Mouse (Mus musculus) embryonic facial prominence, embryonic 11.5 days (tissue): ENCODE measurements around the gene Id1. TPM values are rescaled to one million over a fixed set of nuclear protein-coding genes. Genes with fewer than 3 reads are reported as not detected.

Source experiments
- ATAC-seq: fragments of 200-750 bp; cut with Nextera tagmentation; replicated peaks from 2 replicates; pipeline ENCODE4 v1.8.0; 2017; ENCODE audit warnings: low read depth; ENCODE audit not compliant: insufficient number of reproducible peaks, low FRiP score, low TSS enrichment
- DNase-seq: peaks from one replicate; pipeline ENCODE4 v3.0.0-alpha.2; 2015; ENCODE audit warnings: low spot score
- H3K27ac ChIP-seq: fragments of 300-500 bp; sonication (generic); replicated peaks from 2 replicates; pipeline ENCODE4 v1.5.1; 2014; ENCODE audit warnings: mild to moderate bottlenecking, low read depth, low read length, control low read depth
- H3K27me3 ChIP-seq: fragments of 300-500 bp; sonication (generic); 2 replicates; pipeline ENCODE4 v1.6.1; 2014; ENCODE audit warnings: mild to moderate bottlenecking, low read length, moderate library complexity, mixed read lengths; ENCODE audit not compliant: control insufficient read depth, insufficient read depth
- H3K36me3 ChIP-seq: fragments of 300-500 bp; sonication (generic); replicated peaks from 2 replicates; pipeline ENCODE4 v1.6.1; 2014; ENCODE audit warnings: low read depth, mild to moderate bottlenecking, low read length, moderate library complexity, mixed read lengths; ENCODE audit not compliant: control insufficient read depth, insufficient read depth
- H3K4me1 ChIP-seq: fragments of 300-500 bp; sonication (generic); 2 replicates; pipeline ENCODE4 v1.6.1; 2014; ENCODE audit warnings: low read length, mixed read lengths; ENCODE audit not compliant: control insufficient read depth, insufficient read depth
- H3K4me2 ChIP-seq: fragments of 300-500 bp; sonication (generic); 2 replicates; pipeline ENCODE4 v1.6.1; 2014; ENCODE audit warnings: low read depth, mild to moderate bottlenecking, control low read depth, low read length, moderate library complexity
- H3K4me3 ChIP-seq: fragments of 300-500 bp; sonication (generic); 2 replicates; pipeline ENCODE4 v1.5.1; 2014; ENCODE audit warnings: low read depth, low read length, control low read depth
- H3K9ac ChIP-seq: fragments of 300-500 bp; sonication (generic); replicated peaks from 2 replicates; pipeline ENCODE4 v1.6.1; 2014; ENCODE audit warnings: mild to moderate bottlenecking, control low read depth, low read length
- H3K9me3 ChIP-seq: fragments of 300-500 bp; sonication (generic); replicated peaks from 2 replicates; pipeline ENCODE4 v1.6.1; 2016; ENCODE audit warnings: mild to moderate bottlenecking, low read length, inconsistent platforms, mixed read lengths; ENCODE audit not compliant: control insufficient read depth
- WGBS: fragments of 180-500 bp; shearing (Covaris S2); extraction: QIAGEN DNeasy Blood & Tissue Kit; methylation state at CpG from one replicate; pipeline ENCODE4 v1.1.7; 2014; 5-methylcytosine and 5-hydroxymethylcytosine counted together
- polyA plus RNA-seq: library from polyadenylated mRNA; unstranded; fragments of >200 nt; fragmentation: Nextera tagmentation; extraction: Ambion mirVana; gene quantifications from 2 replicates; pipeline ENCODE4 v1.2.1, GENCODE M21; 2014

Gene Id1
- polyA plus RNA-seq, 1 experiment from 2014 or later: 179 TPM

- WGBS: 13% methylated on average over 10 of the region's 10 CpGs
- peak overlapping the region; percentile 28 for H3K9ac ChIP-seq
- DNase-seq (no peak), ATAC-seq (no peak)
- peak overlapping the region; percentile 86 for H3K27ac ChIP-seq
- H3K4me2 ChIP-seq: peak overlapping the region; percentile 95
- H3K4me3 ChIP-seq: peak overlapping the region; percentile 82
- H3K27me3 ChIP-seq: no peaks in the 10 kb centered on the region
- H3K9me3 ChIP-seq: no peaks in the 10 kb centered on the region
- peaks cover 10% of the 10 kb centered on the region for H3K4me1 ChIP-seq
- no peaks in the 10 kb centered on the region for H3K36me3 ChIP-seq
Observed at GRCm38 (mm10) chr2:152734501-152734900, 1.6 kb upstream of the Id1 start.

- H3K27me3 ChIP-seq: no peaks in the 10 kb centered on the region
- H3K27ac ChIP-seq: peak overlapping the region; percentile 86
- ATAC-seq (peak; percentile 80), DNase-seq (peak; percentile 99)
- peak overlapping the region; percentile 95 for H3K4me2 ChIP-seq
- H3K4me3 ChIP-seq: peak overlapping the region; percentile 82
- H3K36me3 ChIP-seq: no peaks in the 10 kb centered on the region
- no peaks in the 10 kb centered on the region for H3K9me3 ChIP-seq
- peak overlapping the region; percentile 28; the same call in 1 of the 2 replicates for H3K9ac ChIP-seq
- WGBS: under 1% methylated on average over 28 of the region's 28 CpGs
- peaks cover 8% of the 10 kb centered on the region for H3K4me1 ChIP-seq
Observed at GRCm38 (mm10) chr2:152734984-152735383, 1.1 kb upstream of the Id1 start.

- Histone ChIP-seq H3K9ac (peak overlapping the region; percentile 92), H3K4me2 (peak overlapping the region; percentile 95), H3K9me3 (no peaks in the 10 kb centered on the region), H3K4me1 (peaks cover 10% of the 10 kb centered on the region), H3K4me3 (peak overlapping the region; percentile 82), H3K27me3 (no peaks in the 10 kb centered on the region), H3K27ac (peak overlapping the region; percentile 86), H3K36me3 (no peaks in the 10 kb centered on the region)
- peak; percentile 55 for DNase-seq
- whole genome bisulfite sequencing: under 1% methylated on average over 22 of the region's 22 CpGs
- no peak for ATAC-seq
Observed at GRCm38 (mm10) chr2:152736748-152737147, 697 bp downstream of the Id1 start.

- Histone ChIP-seq H3K36me3 (no peaks in the 10 kb centered on the region), H3K27ac (peak overlapping the region; percentile 86), H3K9ac (peak overlapping the region; percentile 92), H3K4me3 (peak overlapping the region; percentile 82), H3K27me3 (no peaks in the 10 kb centered on the region), H3K4me1 (peaks cover 10% of the 10 kb centered on the region), H3K9me3 (no peaks in the 10 kb centered on the region), H3K4me2 (peak overlapping the region; percentile 95)
- peak; percentile 54 for DNase-seq
- no peak for ATAC-seq
- 5% methylated on average over 10 of the region's 10 CpGs for WGBS
Observed at GRCm38 (mm10) chr2:152737306-152738221, 1.5 kb downstream of the Id1 start.

- Histone ChIP-seq H3K36me3 (no peaks in the 10 kb centered on the region), H3K9ac (peak overlapping the region; percentile 92), H3K27ac (peak overlapping the region; percentile 86), H3K4me1 (peaks cover 10% of the 10 kb centered on the region), H3K4me2 (peak overlapping the region; percentile 95), H3K4me3 (peak overlapping the region; percentile 82), H3K27me3 (no peaks in the 10 kb centered on the region), H3K9me3 (no peaks in the 10 kb centered on the region)
- ATAC-seq (no peak), DNase-seq (peak; percentile 25)
- 44% methylated on average over 2 of the region's 2 CpGs for WGBS
Observed at GRCm38 (mm10) chr2:152738341-152738740, 2.3 kb downstream of the Id1 start.

- Histone ChIP-seq H3K4me2 (peak overlapping the region; percentile 72), H3K27ac (peak overlapping the region; percentile 86), H3K36me3 (no peaks in the 10 kb centered on the region), H3K9me3 (no peaks in the 10 kb centered on the region), H3K27me3 (no peaks in the 10 kb centered on the region), H3K9ac (peak overlapping the region; percentile 37; the same call in 1 of the 2 replicates), H3K4me1 (peaks cover 10% of the 10 kb centered on the region), H3K4me3 (peak overlapping the region; percentile 82)
- ATAC-seq (peak; percentile 68), DNase-seq (peak; percentile 95)
- WGBS: under 1% methylated on average over 34 of the region's 36 CpGs
Observed at GRCm38 (mm10) chr2:152739031-152739841, 3.2 kb downstream of the Id1 start.

GRCm38 (mm10) chr2:152739842-152740260 is 3.8 kb downstream of the Id1 start:
- Histone ChIP-seq H3K9me3 (no peaks in the 10 kb centered on the region), H3K27me3 (no peaks in the 10 kb centered on the region), H3K4me1 (peaks cover 6% of the 10 kb centered on the region), H3K9ac (no peak overlapping the region), H3K4me2 (peak overlapping the region; percentile 72), H3K4me3 (peak overlapping the region; percentile 82), H3K36me3 (no peaks in the 10 kb centered on the region), H3K27ac (peak overlapping the region; percentile 86)
- DNase-seq (peak; percentile 58), ATAC-seq (peak; percentile 4; the same call in 1 of the 2 replicates)
- whole genome bisulfite sequencing: 20% methylated on average over 3 of the region's 3 CpGs
